ENCODE assay signal across 8 mouse cellular contexts in genomic region chr11:116104006-116104646, GRCm38 (mm10). TPM values are rescaled to one million over a fixed set of nuclear protein-coding genes. Genes with fewer than 3 reads are reported as not detected.
DNase-seq lines count a peak whose midpoint lies in the region; ATAC-seq lines count a peak whose summit lies in the region.

No protein-coding gene starts in this region.

- no peak for ATAC-seq in forebrain, embryonic 16.5 days
- ATAC-seq in heart, embryonic 12.5 days (ENCODE audit: insufficient number of reproducible peaks, low FRiP score), result peak; percentile 79
- peak; percentile 63 for ATAC-seq in kidney, embryonic 15.5 days (replicated peaks; ENCODE audit: low FRiP score)
- ATAC-seq in CD4-positive, CD25-positive, alpha-beta regulatory T cell, adult 4 months, result no peak

- H3K36me3 ChIP-seq in forebrain, embryonic 10.5 days (replicated peaks), result no peaks in the 10 kb centered on the region
- H3K36me3 ChIP-seq in forebrain, embryonic 16.5 days (ENCODE audit: control insufficient read depth, insufficient read depth), result no peaks in the 10 kb centered on the region
- H3K36me3 ChIP-seq in heart, embryonic 12.5 days, result peaks cover 10% of the 10 kb centered on the region
- H3K36me3 ChIP-seq in kidney, embryonic 15.5 days, result no peaks in the 10 kb centered on the region

- H3K9me3 ChIP-seq in forebrain, embryonic 10.5 days, result no peaks in the 10 kb centered on the region
- H3K9me3 ChIP-seq in forebrain, embryonic 16.5 days (ENCODE audit: control insufficient read depth, low read length), result no peaks in the 10 kb centered on the region
- H3K9me3 ChIP-seq in heart, embryonic 12.5 days (replicated peaks), result no peaks in the 10 kb centered on the region
- no peaks in the 10 kb centered on the region for H3K9me3 ChIP-seq in kidney, embryonic 15.5 days (replicated peaks)

- peaks cover 80% of the 10 kb centered on the region for H3K4me1 ChIP-seq in forebrain, embryonic 10.5 days
- peaks cover 44% of the 10 kb centered on the region for H3K4me1 ChIP-seq in forebrain, embryonic 16.5 days (replicated peaks; ENCODE audit: control insufficient read depth, insufficient read depth, low read length)
- peaks cover 94% of the 10 kb centered on the region for H3K4me1 ChIP-seq in heart, embryonic 12.5 days (replicated peaks)
- peaks cover 96% of the 10 kb centered on the region for H3K4me1 ChIP-seq in kidney, embryonic 15.5 days

- H3K9ac ChIP-seq in forebrain, embryonic 16.5 days (replicated peaks; ENCODE audit: low read depth, low read length), result no peak overlapping the region
- peak overlapping the region; percentile 62 for H3K9ac ChIP-seq in heart, embryonic 12.5 days
- no peak overlapping the region for H3K9ac ChIP-seq in kidney, embryonic 15.5 days

- H3K4me2 ChIP-seq in forebrain, embryonic 16.5 days (ENCODE audit: low read length), result no peak overlapping the region
- H3K4me2 ChIP-seq in heart, embryonic 12.5 days, result peak overlapping the region; percentile 37
- H3K4me2 ChIP-seq in kidney, embryonic 15.5 days, result peak overlapping the region; percentile 25; the same call in 1 of the 2 replicates

- H3K4me3 ChIP-seq in forebrain, embryonic 10.5 days, result peak overlapping the region; percentile 6; the same call in 1 of the 2 replicates
- no peak overlapping the region for H3K4me3 ChIP-seq in forebrain, embryonic 16.5 days (replicated peaks; ENCODE audit: low read length)
- H3K4me3 ChIP-seq in heart, embryonic 12.5 days, result no peak overlapping the region
- H3K4me3 ChIP-seq in kidney, embryonic 15.5 days (replicated peaks), result no peak overlapping the region

- peaks cover 59% of the 10 kb centered on the region for H3K27me3 ChIP-seq in forebrain, embryonic 10.5 days (ENCODE audit: poor library complexity, severe bottlenecking)
- H3K27me3 ChIP-seq in forebrain, embryonic 16.5 days (replicated peaks; ENCODE audit: control insufficient read depth, insufficient read depth, low read length), result peaks cover 36% of the 10 kb centered on the region
- 0 out of 2 replicates have a peak, but pooled peaks cover 3% of the 10 kb centered on the region for H3K27me3 ChIP-seq in heart, embryonic 12.5 days (replicated peaks)
- peaks cover 25% of the 10 kb centered on the region for H3K27me3 ChIP-seq in kidney, embryonic 15.5 days

- WGBS in forebrain, embryonic 10.5 days, result 52% methylated on average over 14 of the region's 14 CpGs
- 42% methylated on average over 14 of the region's 14 CpGs for WGBS in forebrain, embryonic 16.5 days
- WGBS in heart, embryonic 12.5 days, result 20% methylated on average over 14 of the region's 14 CpGs
- 32% methylated on average over 14 of the region's 14 CpGs for WGBS in kidney, embryonic 15.5 days

- DNase-seq in forebrain, embryonic 10.5 days (ENCODE audit: extremely low spot score, low spot score), result peak; percentile 41
- DNase-seq in embryo, embryonic 10 days (ENCODE audit: low spot score), result peak; percentile 57
- peak; percentile 81 for DNase-seq in lung, postnatal 36 days
- no peak for DNase-seq in layer of hippocampus, adult 9-10 months (ENCODE audit: low spot score)

- peak overlapping the region; percentile 77 for H3K27ac ChIP-seq in forebrain, embryonic 10.5 days
- no peak overlapping the region for H3K27ac ChIP-seq in forebrain, embryonic 16.5 days (ENCODE audit: low read length)
- H3K27ac ChIP-seq in heart, embryonic 12.5 days (ENCODE audit: poor library complexity, severe bottlenecking), result peak overlapping the region; percentile 98
- peak overlapping the region; percentile 90 for H3K27ac ChIP-seq in kidney, embryonic 15.5 days

RNA-seq across cellular contexts. Expression of gene Wbp2, which starts 17.3 kb away (rescaled TPM):
- polyA plus RNA-seq in forebrain, embryonic 10.5 days (2016; fragmentation: Nextera tagmentation; extraction: Ambion mirVana), result 71.0 and 73.6 TPM in 2 replicates
- 162 and 163 TPM in 2 replicates for polyA plus RNA-seq in forebrain, embryonic 16.5 days (2015; fragmentation: Nextera tagmentation; extraction: Ambion mirVana)
- polyA plus RNA-seq in heart, embryonic 12.5 days (2016; fragmentation: Nextera tagmentation; extraction: Ambion mirVana), result 137 and 141 TPM in 2 replicates
- polyA plus RNA-seq in kidney, embryonic 15.5 days (2015; fragmentation: Nextera tagmentation; extraction: Ambion mirVana), result 82.1 and 101 TPM in 2 replicates
- 100 to 1,000 TPM; 133 to 265 TPM for polyA plus RNA-seq in CD4-positive, CD25-positive, alpha-beta regulatory T cell, adult 4 months (2017; shearing (Covaris generic))

RNA-seq across cellular contexts. Expression of gene Trim47, which starts 22.9 kb away (rescaled TPM):
- polyA plus RNA-seq in forebrain, embryonic 10.5 days (2016; fragmentation: Nextera tagmentation; extraction: Ambion mirVana), result 2.1 and 2.4 TPM in 2 replicates
- polyA plus RNA-seq in forebrain, embryonic 16.5 days (2015; fragmentation: Nextera tagmentation; extraction: Ambion mirVana), result 6.6 and 8.7 TPM in 2 replicates
- 54.8 and 58.2 TPM in 2 replicates for polyA plus RNA-seq in heart, embryonic 12.5 days (2016; fragmentation: Nextera tagmentation; extraction: Ambion mirVana)
- polyA plus RNA-seq in kidney, embryonic 15.5 days (2015; fragmentation: Nextera tagmentation; extraction: Ambion mirVana), result 21.4 and 24.6 TPM in 2 replicates
- not detected for polyA plus RNA-seq in CD4-positive, CD25-positive, alpha-beta regulatory T cell, adult 4 months (2017; shearing (Covaris generic))

RNA-seq across cellular contexts. Expression of gene Unc13d, which starts 26.4 kb away (rescaled TPM):
- polyA plus RNA-seq in forebrain, embryonic 10.5 days (2016; fragmentation: Nextera tagmentation; extraction: Ambion mirVana), result 3.7 and 3.8 TPM in 2 replicates
- polyA plus RNA-seq in forebrain, embryonic 16.5 days (2015; fragmentation: Nextera tagmentation; extraction: Ambion mirVana), result 0.60 and 0.62 TPM in 2 replicates
- 2.2 and 2.5 TPM in 2 replicates for polyA plus RNA-seq in heart, embryonic 12.5 days (2016; fragmentation: Nextera tagmentation; extraction: Ambion mirVana)
- 1.3 and 1.5 TPM in 2 replicates for polyA plus RNA-seq in kidney, embryonic 15.5 days (2015; fragmentation: Nextera tagmentation; extraction: Ambion mirVana)
- polyA plus RNA-seq in CD4-positive, CD25-positive, alpha-beta regulatory T cell, adult 4 months (2017; shearing (Covaris generic)), result 100 to 1,000 TPM in 1 of 2 experiments, 10 to 100 TPM in 1; 73.8 to 138 TPM

RNA-seq across cellular contexts. Expression of gene Trim65, which starts 26.8 kb away (rescaled TPM):
- 1.7 TPM in 2 replicates for polyA plus RNA-seq in forebrain, embryonic 10.5 days (2016; fragmentation: Nextera tagmentation; extraction: Ambion mirVana)
- polyA plus RNA-seq in forebrain, embryonic 16.5 days (2015; fragmentation: Nextera tagmentation; extraction: Ambion mirVana), result 2.0 TPM in 2 replicates
- polyA plus RNA-seq in heart, embryonic 12.5 days (2016; fragmentation: Nextera tagmentation; extraction: Ambion mirVana), result 4.7 and 4.9 TPM in 2 replicates
- polyA plus RNA-seq in kidney, embryonic 15.5 days (2015; fragmentation: Nextera tagmentation; extraction: Ambion mirVana), result 4.5 and 5.4 TPM in 2 replicates
- polyA plus RNA-seq in CD4-positive, CD25-positive, alpha-beta regulatory T cell, adult 4 months (2017; shearing (Covaris generic)), result 10 to 100 TPM; 14.4 to 17.9 TPM

RNA-seq across cellular contexts. Expression of gene Mrpl38, which starts 34.5 kb away (rescaled TPM):
- 112 and 114 TPM in 2 replicates for polyA plus RNA-seq in forebrain, embryonic 10.5 days (2016; fragmentation: Nextera tagmentation; extraction: Ambion mirVana)
- polyA plus RNA-seq in forebrain, embryonic 16.5 days (2015; fragmentation: Nextera tagmentation; extraction: Ambion mirVana), result 65.3 and 75.2 TPM in 2 replicates
- polyA plus RNA-seq in heart, embryonic 12.5 days (2016; fragmentation: Nextera tagmentation; extraction: Ambion mirVana), result 85.0 and 89.1 TPM in 2 replicates
- 102 and 112 TPM in 2 replicates for polyA plus RNA-seq in kidney, embryonic 15.5 days (2015; fragmentation: Nextera tagmentation; extraction: Ambion mirVana)
- polyA plus RNA-seq in CD4-positive, CD25-positive, alpha-beta regulatory T cell, adult 4 months (2017; shearing (Covaris generic)), result 10 to 100 TPM; 22.7 to 25.5 TPM

Comparison
In these comparisons a context has a peak if more than half of its experiments do, and no peak if none do; other contexts are left out.
1. ATAC-seq: peak in heart, embryonic 12.5 days (single experiment) and kidney, embryonic 15.5 days (single experiment); none in forebrain, embryonic 16.5 days (single experiment) and CD4-positive, CD25-positive, alpha-beta regulatory T cell, adult 4 months (single experiment).
2. RNA of gene Unc13d, which starts 26.4 kb away (polyA plus RNA-seq): 73.8 to 138 TPM in CD4-positive, CD25-positive, alpha-beta regulatory T cell, adult 4 months; 3.7 to 3.8 TPM in forebrain, embryonic 10.5 days, 2.2 to 2.5 TPM in heart, embryonic 12.5 days, 1.3 to 1.5 TPM in kidney, embryonic 15.5 days and 0.60 to 0.62 TPM in forebrain, embryonic 16.5 days; every median in the first group is over 10 times any median in the second.